Mouse (Mus musculus) neural tube, embryonic 14.5 days (tissue): ENCODE data around the gene Ckb. TPM values are rescaled to one million over a fixed set of nuclear protein-coding genes. Genes with fewer than 3 reads are reported as not detected.
A peak's percentile ranks its signal among the peaks of the same experiment; 100 is the strongest.

ENCODE experiments used
- ATAC-seq: fragments of 200-750 bp; cut with Nextera tagmentation; 2 replicates; pipeline ENCODE4 v1.8.0; 2017; ENCODE audit warnings: low read depth, mild to moderate bottlenecking, moderate TSS enrichment, moderate library complexity
- H3K27ac ChIP-seq: fragments of 300-500 bp; sonication (generic); 2 replicates; pipeline ENCODE4 v1.5.1; 2014; ENCODE audit warnings: low read depth, mild to moderate bottlenecking, control low read depth, low read length, moderate library complexity, mixed read lengths
- H3K27me3 ChIP-seq: fragments of 300-500 bp; sonication (generic); 2 replicates; pipeline ENCODE4 v1.6.1; 2014; ENCODE audit warnings: low read length; ENCODE audit not compliant: control insufficient read depth, insufficient read depth
- H3K36me3 ChIP-seq: fragments of 300-500 bp; sonication (generic); 2 replicates; pipeline ENCODE4 v1.6.1; 2014; ENCODE audit warnings: low read length, mixed read lengths; ENCODE audit not compliant: control insufficient read depth, insufficient read depth
- H3K4me1 ChIP-seq: fragments of 300-500 bp; sonication (generic); 2 replicates; pipeline ENCODE4 v1.6.1; 2014; ENCODE audit warnings: low read length; ENCODE audit not compliant: control insufficient read depth, insufficient read depth
- H3K4me2 ChIP-seq: fragments of 300-500 bp; sonication (generic); 2 replicates; pipeline ENCODE4 v1.6.1; 2014; ENCODE audit warnings: mild to moderate bottlenecking, low read depth, low read length, control low read depth
- H3K4me3 ChIP-seq: fragments of 300-500 bp; sonication (generic); 2 replicates; pipeline ENCODE4 v1.5.1; 2014; ENCODE audit warnings: low read depth, low read length, control low read depth, mixed read lengths
- H3K9ac ChIP-seq: fragments of 300-500 bp; sonication (generic); replicated peaks from 2 replicates; pipeline ENCODE4 v1.6.1; 2014; ENCODE audit warnings: low read depth, mild to moderate bottlenecking, control low read depth, low read length, mixed read lengths
- H3K9me3 ChIP-seq: fragments of 300-500 bp; sonication (generic); 2 replicates; pipeline ENCODE4 v1.6.1; 2016; ENCODE audit warnings: low read length; ENCODE audit not compliant: control insufficient read depth
- WGBS: fragments of 180-500 bp; shearing (Covaris S2); extraction: QIAGEN DNeasy Blood & Tissue Kit; methylation state at CpG from one replicate; pipeline ENCODE4 v1.1.7; 2014; 5-methylcytosine and 5-hydroxymethylcytosine counted together
- polyA plus RNA-seq: library from polyadenylated mRNA; unstranded; fragments of >200 nt; fragmentation: Nextera tagmentation; extraction: Ambion mirVana; gene quantifications from 2 replicates; pipeline ENCODE4 v1.2.1, GENCODE M21; 2014

Gene Ckb
- polyA plus RNA-seq, 1 experiment from 2014 or later, result 1,628 TPM

DNA sequence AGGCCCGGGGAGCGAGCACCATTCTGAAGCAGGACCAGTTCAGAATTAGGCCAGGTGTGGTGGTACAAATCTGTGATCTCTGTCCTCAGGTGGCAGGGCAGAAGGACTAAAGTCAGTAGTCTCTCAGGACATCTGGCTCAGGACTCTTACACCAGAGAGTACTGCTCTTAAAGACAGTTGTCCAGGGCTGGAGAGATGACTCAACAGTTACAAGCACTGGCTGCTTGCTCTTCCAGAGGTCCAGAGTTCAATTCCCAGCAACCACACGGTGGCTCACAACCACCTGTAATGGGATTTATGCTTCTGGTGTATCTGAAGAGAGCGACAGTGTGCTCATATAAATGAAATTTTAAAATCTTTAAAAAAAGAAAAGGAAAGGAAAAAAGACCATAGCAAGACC lies 12.8 kb downstream of the Ckb start:
- no peak overlapping the region for H3K9ac ChIP-seq
- H3K4me3 ChIP-seq, result no peak overlapping the region
- 96% methylated on average over 4 of the region's 4 CpGs for WGBS
- no peaks in the 10 kb centered on the region for H3K4me1 ChIP-seq
- no peaks in the 10 kb centered on the region for H3K27me3 ChIP-seq
- no peaks in the 10 kb centered on the region for H3K9me3 ChIP-seq
- ATAC-seq, result no peak
- H3K4me2 ChIP-seq, result no peak overlapping the region
- peaks cover 15% of the 10 kb centered on the region for H3K36me3 ChIP-seq
- H3K27ac ChIP-seq, result no peak overlapping the region

DNA sequence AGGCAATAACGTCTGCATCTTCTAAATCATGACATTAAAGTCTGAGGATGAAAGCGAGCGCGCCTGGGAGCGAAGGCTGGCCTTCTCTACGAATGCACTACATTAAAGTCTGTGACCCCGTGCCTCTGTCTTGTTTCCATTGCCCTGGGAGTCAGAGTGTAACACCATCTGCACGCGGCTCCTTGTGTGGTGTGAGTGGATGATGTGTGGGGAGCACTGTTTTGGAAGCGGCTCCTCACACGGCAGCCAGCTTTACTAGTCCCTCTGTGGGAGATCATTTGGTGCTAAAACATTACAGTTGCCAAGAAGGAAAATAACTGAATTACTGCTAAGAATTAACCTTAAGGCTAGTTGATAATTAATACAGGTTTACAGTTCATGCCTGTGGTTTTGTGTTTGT lies 16.4 kb downstream of the Ckb start:
- no peak for ATAC-seq
- Histone ChIP-seq H3K27ac (no peak overlapping the region), H3K4me3 (no peak overlapping the region), H3K4me2 (no peak overlapping the region), H3K27me3 (no peaks in the 10 kb centered on the region), H3K4me1 (no peaks in the 10 kb centered on the region), H3K36me3 (peaks cover 29% of the 10 kb centered on the region), H3K9me3 (no peaks in the 10 kb centered on the region), H3K9ac (no peak overlapping the region)
- WGBS, result 91% methylated on average over 11 of the region's 11 CpGs

DNA sequence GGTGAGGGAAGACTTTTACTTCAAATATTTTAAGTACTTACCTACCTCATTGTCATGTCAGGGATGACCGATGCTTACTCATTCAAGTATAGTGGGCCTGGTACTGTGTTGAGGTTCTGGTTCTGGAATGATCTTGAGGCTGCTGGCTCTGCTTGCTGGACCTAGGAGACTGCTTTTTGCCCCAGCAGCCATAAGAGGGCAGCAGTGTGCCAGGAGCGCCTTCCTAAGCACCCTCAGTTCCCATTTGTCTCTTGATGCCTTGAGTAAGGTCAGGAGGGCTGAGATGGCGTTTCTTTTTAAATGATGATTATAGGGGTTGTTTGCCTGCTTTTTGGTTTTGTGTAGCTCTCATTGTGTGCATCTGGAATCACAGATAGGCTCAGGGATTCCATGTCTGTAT lies 18.7 kb downstream of the Ckb start:
- no peaks in the 10 kb centered on the region for H3K27me3 ChIP-seq
- H3K4me3 ChIP-seq, result no peak overlapping the region
- H3K4me2 ChIP-seq, result no peak overlapping the region
- peaks cover 46% of the 10 kb centered on the region for H3K36me3 ChIP-seq
- no peaks in the 10 kb centered on the region for H3K9me3 ChIP-seq
- peak; percentile 54 for ATAC-seq
- H3K9ac ChIP-seq, result no peak overlapping the region
- 42% methylated on average over 3 of the region's 3 CpGs for WGBS
- no peak overlapping the region for H3K27ac ChIP-seq
- H3K4me1 ChIP-seq, result no peaks in the 10 kb centered on the region

DNA sequence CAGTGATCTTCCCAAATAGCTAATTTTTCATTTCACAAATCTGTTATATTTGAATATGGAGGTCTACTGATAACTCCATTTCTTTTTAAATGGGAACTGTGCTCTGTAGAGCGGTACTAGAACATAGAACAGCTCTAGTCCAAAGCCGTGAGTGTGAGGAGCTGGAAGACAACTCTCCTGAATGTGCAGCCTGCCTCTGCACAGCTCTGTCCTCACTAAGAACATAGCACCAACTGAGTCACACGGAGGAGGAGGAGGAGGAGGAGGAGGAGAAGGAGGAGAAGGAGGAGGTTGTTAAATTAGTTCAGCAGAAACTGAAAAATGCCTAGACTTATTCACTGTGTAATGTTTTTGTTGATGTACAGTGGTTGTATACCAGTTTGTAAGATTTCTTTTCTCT lies 19.2 kb downstream of the Ckb start:
- H3K4me3 ChIP-seq, result no peak overlapping the region
- no peak overlapping the region for H3K4me2 ChIP-seq
- H3K4me1 ChIP-seq, result no peaks in the 10 kb centered on the region
- no peaks in the 10 kb centered on the region for H3K9me3 ChIP-seq
- ATAC-seq, result no peak
- no peak overlapping the region for H3K27ac ChIP-seq
- H3K27me3 ChIP-seq, result no peaks in the 10 kb centered on the region
- peaks cover 51% of the 10 kb centered on the region for H3K36me3 ChIP-seq
- WGBS, result 86% methylated on average over 3 of the region's 3 CpGs
- no peak overlapping the region for H3K9ac ChIP-seq

DNA sequence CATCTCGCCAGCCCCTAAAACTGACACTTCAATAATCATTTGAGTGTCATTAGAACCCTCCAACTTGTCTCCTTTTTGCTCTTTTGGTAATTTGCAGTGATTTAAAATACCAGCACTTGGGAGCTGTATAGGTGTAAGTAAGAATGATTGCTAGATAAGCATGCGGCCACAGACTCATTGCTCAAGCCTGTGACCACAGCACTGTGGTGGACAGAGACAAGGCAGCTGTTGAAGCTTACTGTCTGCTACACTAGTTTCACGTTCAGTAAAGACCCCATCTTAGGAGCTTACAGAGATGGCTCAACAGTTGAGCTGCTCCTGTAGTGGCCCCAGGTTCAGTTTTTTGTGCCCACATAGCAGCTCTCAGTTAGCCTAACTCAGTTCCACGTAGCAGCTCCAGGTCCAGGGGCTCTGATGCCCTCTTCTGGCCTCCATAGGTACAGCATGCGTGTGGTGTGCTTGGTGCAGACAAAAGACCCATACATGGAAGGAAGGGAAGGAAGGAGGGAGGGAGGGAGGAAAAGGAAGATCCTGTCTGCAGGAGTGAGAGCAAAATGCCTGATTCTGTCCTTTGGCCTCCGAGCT lies 24.0 kb downstream of the Ckb start:
- H3K4me3 ChIP-seq, result no peak overlapping the region
- no peak overlapping the region for H3K4me2 ChIP-seq
- H3K9me3 ChIP-seq, result no peaks in the 10 kb centered on the region
- H3K36me3 ChIP-seq, result peaks cover 52% of the 10 kb centered on the region
- no peak overlapping the region for H3K9ac ChIP-seq
- 53% methylated on average over 6 of the region's 6 CpGs for WGBS
- H3K27me3 ChIP-seq, result no peaks in the 10 kb centered on the region
- no peaks in the 10 kb centered on the region for H3K4me1 ChIP-seq
- ATAC-seq, result peak; percentile 86
- no peak overlapping the region; the same call in 1 of the 2 replicates for H3K27ac ChIP-seq

Other genes with a start within 250 kb of the Ckb start
- 0.81 TPM in 1 of 2 replicates, not detected in the other for gene Tnfaip2, start 229.9 kb downstream of the Ckb start, polyA plus RNA-seq
- 1.3 and 1.5 TPM in 2 replicates for gene Gm266, start 186.5 kb downstream of the Ckb start, polyA plus RNA-seq
- gene Eif5, start 134.3 kb downstream of the Ckb start, polyA plus RNA-seq, result 518 and 558 TPM in 2 replicates
- gene Mark3, start 97.8 kb downstream of the Ckb start, polyA plus RNA-seq, result 78.1 and 83.7 TPM in 2 replicates
- gene Trmt61a, start 5.8 kb upstream of the Ckb start, polyA plus RNA-seq, result 4.3 and 5.0 TPM in 2 replicates
- gene Bag5, start 40.9 kb upstream of the Ckb start, polyA plus RNA-seq, result 68.1 and 71.8 TPM in 2 replicates
- 65.7 and 69.6 TPM in 2 replicates for gene Apopt1, start 40.9 kb upstream of the Ckb start, polyA plus RNA-seq
- 598 and 669 TPM in 2 replicates for gene Klc1, start 86.5 kb upstream of the Ckb start, polyA plus RNA-seq
- 2.9 and 3.4 TPM in 2 replicates for gene Xrcc3, start 141.5 kb upstream of the Ckb start, polyA plus RNA-seq
- gene Zfyve21, start 141.8 kb upstream of the Ckb start, polyA plus RNA-seq, result 30.5 and 39.6 TPM in 2 replicates
- gene Ppp1r13b, start 235.8 kb upstream of the Ckb start, polyA plus RNA-seq, result 40.0 and 40.1 TPM in 2 replicates